Mouse (Mus musculus): Measurements from ENCODE around the gene Sucnr1. TPM values are rescaled to one million over a fixed set of nuclear protein-coding genes. Genes with fewer than 3 reads are reported as not detected.
"Not testable (repeated sequence)": the region's sequence is repeated elsewhere in the genome, so short reads cannot be mapped to it uniquely, and the experiment has no call there.

The Sucnr1 gene
- polyA plus RNA-seq, 1 experiment = not detected

- Histone ChIP-seq H3K4me1 (ENCODE audit: control insufficient read depth, insufficient read depth, low read length) (peaks cover 2% of the 10 kb centered on the region; the same call in 1 of the 2 replicates), H3K4me3 (ENCODE audit: insufficient read depth, low read depth, low read length) (no peak overlapping the region), H3K27ac (ENCODE audit: insufficient read depth, low read depth, low read length) (no peak overlapping the region)
- no peak for TF ChIP-seq CTCF (IDR thresholded peaks at IDR 0.05; ENCODE audit: insufficient read depth, low read depth, low read length)
- WGBS = 68% methylated on average over 4 of the region's 4 CpGs
Measured at GRCm38 (mm10) chr3:60080572-60080971, 1.1 kb upstream of the Sucnr1 start.

GRCm38 (mm10) chr3:60082746-60083145 lies 1.1 kb downstream of the Sucnr1 start:
- WGBS = 95% methylated on average over 3 of the region's 3 CpGs
- H3K4me3 ChIP-seq (ENCODE audit: insufficient read depth, low read depth, low read length) = no peak overlapping the region

GRCm38 (mm10) chr3:60085729-60086128 lies 4.1 kb downstream of the Sucnr1 start:
- Histone ChIP-seq H3K4me1 (ENCODE audit: control insufficient read depth, insufficient read depth, low read length) (peaks cover 2% of the 10 kb centered on the region; the same call in 1 of the 2 replicates), H3K27ac (ENCODE audit: insufficient read depth, low read depth, low read length) (no peak overlapping the region), H3K4me3 (ENCODE audit: insufficient read depth, low read depth, low read length) (no peak overlapping the region)
- no peak for TF ChIP-seq CTCF (IDR thresholded peaks at IDR 0.05; ENCODE audit: insufficient read depth, low read depth, low read length)
- TF ChIP-seq POLR2A (IDR thresholded peaks at IDR 0.05; ENCODE audit: insufficient read depth, low read depth, low read length) = no peak
- 93% methylated on average over 2 of the region's 2 CpGs for WGBS

More at GRCm38 (mm10) chr3:60082746-60083145, 1.1 kb downstream of the Sucnr1 start:
- Histone ChIP-seq H3K4me1 (ENCODE audit: control insufficient read depth, insufficient read depth, low read length) (peaks cover 2% of the 10 kb centered on the region; the same call in 1 of the 2 replicates), H3K27ac (ENCODE audit: insufficient read depth, low read depth, low read length) (no peak overlapping the region)
- TF ChIP-seq POLR2A (IDR thresholded peaks at IDR 0.05; ENCODE audit: insufficient read depth, low read depth, low read length) = no peak
- TF ChIP-seq CTCF (IDR thresholded peaks at IDR 0.05; ENCODE audit: insufficient read depth, low read depth, low read length) = no peak

DNA sequence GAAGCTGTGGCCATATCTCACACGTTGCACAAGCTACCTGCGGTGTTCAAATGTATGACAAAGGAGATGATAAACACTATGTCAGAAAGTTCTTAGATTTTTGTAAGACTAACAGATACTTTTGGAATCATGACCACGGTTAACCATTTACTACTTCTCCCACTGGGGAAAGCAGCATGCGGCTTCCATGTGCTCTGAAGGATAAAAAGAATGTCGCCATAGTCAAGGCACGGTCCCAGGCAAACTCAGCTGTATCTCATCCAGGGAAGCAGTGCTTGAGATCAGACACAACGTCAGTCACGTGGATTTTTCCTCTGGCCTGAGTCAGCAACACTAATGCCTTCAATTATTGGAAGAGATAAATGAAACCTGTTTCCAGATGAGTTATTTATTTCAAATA lies 9.7 kb downstream of the Sucnr1 start:
- H3K4me1 ChIP-seq (ENCODE audit: control insufficient read depth, insufficient read depth, low read length) = no peaks in the 10 kb centered on the region
- TF ChIP-seq POLR2A (IDR thresholded peaks at IDR 0.05; ENCODE audit: insufficient read depth, low read depth, low read length) (no peak), CTCF (IDR thresholded peaks at IDR 0.05; ENCODE audit: insufficient read depth, low read depth, low read length) (no peak)
- H3K4me3 ChIP-seq (ENCODE audit: insufficient read depth, low read depth, low read length) = no peak overlapping the region
- 84% methylated on average over 8 of the region's 8 CpGs for WGBS
- H3K27ac ChIP-seq (ENCODE audit: insufficient read depth, low read depth, low read length) = no peak overlapping the region

- H3K4me1 ChIP-seq (ENCODE audit: control insufficient read depth, insufficient read depth, low read length) = no peaks in the 10 kb centered on the region
- H3K27ac ChIP-seq (ENCODE audit: insufficient read depth, low read depth, low read length) = no peak overlapping the region
- TF ChIP-seq POLR2A (IDR thresholded peaks at IDR 0.05; ENCODE audit: insufficient read depth, low read depth, low read length) (no peak), CTCF (IDR thresholded peaks at IDR 0.05; ENCODE audit: insufficient read depth, low read depth, low read length) (no peak)
- no peak overlapping the region for H3K4me3 ChIP-seq (ENCODE audit: insufficient read depth, low read depth, low read length)
- 87% methylated on average over 2 of the region's 2 CpGs for WGBS
Measured at GRCm38 (mm10) chr3:60094386-60095156, 12.9 kb downstream of the Sucnr1 start.

DNA sequence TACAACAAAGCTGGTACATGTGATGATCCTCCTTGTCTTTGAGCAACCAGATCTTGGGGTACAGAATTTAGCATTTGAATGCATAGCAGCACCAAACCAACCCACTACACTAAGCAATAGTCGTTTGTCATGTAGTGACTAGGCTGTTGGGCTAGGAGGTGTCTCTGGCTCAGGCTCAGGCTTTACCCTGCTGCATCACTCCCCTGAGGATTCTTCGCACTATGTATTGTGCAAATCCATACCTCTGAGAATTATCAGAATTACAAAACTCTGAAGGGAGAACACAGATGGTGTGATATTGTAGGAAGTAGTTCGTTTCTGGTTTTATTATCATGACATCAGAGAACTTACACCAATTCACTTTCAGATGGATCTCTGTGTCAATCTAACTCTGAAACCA lies 15.3 kb downstream of the Sucnr1 start:
- H3K4me3 ChIP-seq (ENCODE audit: insufficient read depth, low read depth, low read length) = no peak overlapping the region
- WGBS = 85% methylated on average over 3 of the region's 3 CpGs
- no peaks in the 10 kb centered on the region for H3K4me1 ChIP-seq (ENCODE audit: control insufficient read depth, insufficient read depth, low read length)
- TF ChIP-seq POLR2A (IDR thresholded peaks at IDR 0.05; ENCODE audit: insufficient read depth, low read depth, low read length) = no peak
- TF ChIP-seq CTCF (IDR thresholded peaks at IDR 0.05; ENCODE audit: insufficient read depth, low read depth, low read length) = no peak
- H3K27ac ChIP-seq (ENCODE audit: insufficient read depth, low read depth, low read length) = no peak overlapping the region

GRCm38 (mm10) chr3:60097485-60097884 lies 15.8 kb downstream of the Sucnr1 start:
- no peaks in the 10 kb centered on the region for H3K4me1 ChIP-seq (ENCODE audit: control insufficient read depth, insufficient read depth, low read length)
- no peak overlapping the region for H3K27ac ChIP-seq (ENCODE audit: insufficient read depth, low read depth, low read length)
- no peak overlapping the region for H3K4me3 ChIP-seq (ENCODE audit: insufficient read depth, low read depth, low read length)
- 77% methylated on average over 2 of the region's 2 CpGs for WGBS
- TF ChIP-seq CTCF (IDR thresholded peaks at IDR 0.05; ENCODE audit: insufficient read depth, low read depth, low read length) (no peak), POLR2A (IDR thresholded peaks at IDR 0.05; ENCODE audit: insufficient read depth, low read depth, low read length) (no peak)

DNA sequence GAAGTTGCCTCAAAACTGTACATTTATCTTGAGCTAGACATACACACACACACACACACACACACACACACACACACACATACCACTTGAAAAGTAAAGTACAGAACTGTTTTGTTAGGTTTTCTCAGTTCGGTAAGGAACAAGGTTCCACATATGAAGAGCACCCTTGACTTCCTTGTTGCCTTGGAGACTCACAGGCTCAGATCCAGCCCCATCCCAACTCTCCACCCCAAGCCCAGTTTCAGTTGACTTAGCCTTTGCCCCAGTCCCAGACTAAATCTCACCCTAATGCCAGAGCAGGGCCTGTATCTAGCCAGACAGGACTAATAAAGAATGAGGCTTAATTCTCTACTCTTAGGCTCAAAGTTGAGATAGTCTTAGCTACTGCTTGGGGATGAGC lies 16.9 kb downstream of the Sucnr1 start:
- TF ChIP-seq POLR2A (IDR thresholded peaks at IDR 0.05; ENCODE audit: insufficient read depth, low read depth, low read length) = no peak
- no peak for TF ChIP-seq CTCF (IDR thresholded peaks at IDR 0.05; ENCODE audit: insufficient read depth, low read depth, low read length)
- no peak overlapping the region for H3K27ac ChIP-seq (ENCODE audit: insufficient read depth, low read depth, low read length)
- 91% methylated on average over 1 of the region's 1 CpGs for WGBS
- H3K4me1 ChIP-seq (ENCODE audit: control insufficient read depth, insufficient read depth, low read length) = no peaks in the 10 kb centered on the region
- no peak overlapping the region for H3K4me3 ChIP-seq (ENCODE audit: insufficient read depth, low read depth, low read length)

DNA sequence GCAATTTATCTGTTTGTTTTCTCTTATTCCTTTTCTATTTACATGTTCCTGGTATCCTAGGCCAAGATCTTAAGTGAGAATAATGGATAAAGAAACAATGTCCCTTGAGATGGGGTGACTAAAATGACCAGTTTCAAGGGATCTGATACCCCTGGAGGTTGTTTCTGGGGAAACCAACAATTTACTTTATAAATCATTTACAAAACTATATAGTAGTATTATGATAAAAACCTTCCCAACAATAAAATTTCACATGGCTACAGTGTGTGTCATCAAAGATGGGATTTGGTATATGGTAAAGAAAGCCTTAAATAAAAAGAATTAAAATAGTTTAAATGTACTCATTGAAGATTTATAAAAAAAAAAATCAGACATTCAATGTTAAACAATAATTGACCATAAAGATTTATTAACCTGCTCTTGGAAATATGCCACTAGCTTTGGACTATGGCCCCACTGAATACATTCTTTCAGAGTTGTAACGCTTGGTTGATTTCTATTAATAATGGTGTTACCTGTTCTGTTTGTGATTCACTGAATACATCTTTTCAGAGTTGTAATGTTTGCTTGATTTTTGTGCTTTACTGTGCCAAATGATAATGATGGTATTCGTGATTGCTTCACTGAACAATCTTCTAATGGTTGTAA lies 22.9 kb downstream of the Sucnr1 start:
- Histone ChIP-seq H3K27ac (ENCODE audit: insufficient read depth, low read depth, low read length) (no peak overlapping the region), H3K4me1 (ENCODE audit: control insufficient read depth, insufficient read depth, low read length) (no peaks in the 10 kb centered on the region), H3K4me3 (ENCODE audit: insufficient read depth, low read depth, low read length) (no peak overlapping the region)
- TF ChIP-seq CTCF (IDR thresholded peaks at IDR 0.05; ENCODE audit: insufficient read depth, low read depth, low read length) (no peak), POLR2A (IDR thresholded peaks at IDR 0.05; ENCODE audit: insufficient read depth, low read depth, low read length) (no peak)
- 77% methylated on average over 2 of the region's 2 CpGs for WGBS

GRCm38 (mm10) chr3:60106446-60106845 lies 24.8 kb downstream of the Sucnr1 start:
- not testable (repeated sequence) for H3K4me3 ChIP-seq (ENCODE audit: insufficient read depth, low read depth, low read length); H3K4me1 ChIP-seq (ENCODE audit: control insufficient read depth, insufficient read depth, low read length); H3K27ac ChIP-seq (ENCODE audit: insufficient read depth, low read depth, low read length)
- whole genome bisulfite sequencing = 68% methylated on average over 1 of the region's 1 CpGs
